Mouse (Mus musculus): ENCODE measurements around the gene Rhox4e.
"Not testable (repeated sequence)": the region's sequence is repeated elsewhere in the genome, so short reads cannot be mapped to it uniquely, and the experiment has no call there.

Rhox4e gene

GRCm38 (mm10) chrX:37557112-37557511 is at the start of gene Rhox4e:
TSS of gene Rhox4e (plus strand) at chrX:37557412.
- not testable (repeated sequence) for DNase-seq (ENCODE audit: extremely low spot score)

GRCm38 (mm10) chrX:37514059-37514458 is 43.2 kb upstream of the Rhox4e start, which contains the start of gene Rhox4d:
TSS of gene Rhox4d (plus strand) at chrX:37514359.
- not testable (repeated sequence) for DNase-seq (ENCODE audit: extremely low spot score)

- DNase-seq (ENCODE audit: extremely low spot score): not testable (repeated sequence)
Observed at GRCm38 (mm10) chrX:37530152-37530551, 27.1 kb upstream of the Rhox4e start, which contains the start of gene Rhox2e. TSS of gene Rhox2e (plus strand) at chrX:37530452.

GRCm38 (mm10) chrX:37541719-37542118 is 15.5 kb upstream of the Rhox4e start, which contains the start of gene Rhox3e:
TSS of gene Rhox3e (plus strand) at chrX:37542019.
- DNase-seq (ENCODE audit: extremely low spot score): not testable (repeated sequence)

GRCm38 (mm10) chrX:37571105-37571504 is 13.9 kb downstream of the Rhox4e start, which contains the start of gene Rhox2f:
TSS of gene Rhox2f (plus strand) at chrX:37571405.
- DNase-seq (ENCODE audit: extremely low spot score): not testable (repeated sequence)

GRCm38 (mm10) chrX:37572638-37573037 is 15.4 kb downstream of the Rhox4e start:
- not testable (repeated sequence) for DNase-seq (ENCODE audit: extremely low spot score)

GRCm38 (mm10) chrX:37580692-37581091 is 23.5 kb downstream of the Rhox4e start, which contains the start of gene Rhox3f:
TSS of gene Rhox3f (plus strand) at chrX:37580992.
- not testable (repeated sequence) for DNase-seq (ENCODE audit: extremely low spot score)

GRCm38 (mm10) chrX:37607604-37608003 is 50.4 kb downstream of the Rhox4e start, which contains the start of gene Rhox4f:
TSS of gene Rhox4f (minus strand) at chrX:37607704.
- not testable (repeated sequence) for DNase-seq (ENCODE audit: extremely low spot score)
